Mouse (Mus musculus): ENCODE data around the gene Chd1l. TPM values are rescaled to one million over a fixed set of nuclear protein-coding genes. Genes with fewer than 3 reads are reported as not detected.
A peak's percentile ranks its signal among the peaks of the same experiment; 100 is the strongest.

Chd1l gene
- polyA plus RNA-seq, 1 experiment from 2014 or later, result 6.4 TPM

DNA sequence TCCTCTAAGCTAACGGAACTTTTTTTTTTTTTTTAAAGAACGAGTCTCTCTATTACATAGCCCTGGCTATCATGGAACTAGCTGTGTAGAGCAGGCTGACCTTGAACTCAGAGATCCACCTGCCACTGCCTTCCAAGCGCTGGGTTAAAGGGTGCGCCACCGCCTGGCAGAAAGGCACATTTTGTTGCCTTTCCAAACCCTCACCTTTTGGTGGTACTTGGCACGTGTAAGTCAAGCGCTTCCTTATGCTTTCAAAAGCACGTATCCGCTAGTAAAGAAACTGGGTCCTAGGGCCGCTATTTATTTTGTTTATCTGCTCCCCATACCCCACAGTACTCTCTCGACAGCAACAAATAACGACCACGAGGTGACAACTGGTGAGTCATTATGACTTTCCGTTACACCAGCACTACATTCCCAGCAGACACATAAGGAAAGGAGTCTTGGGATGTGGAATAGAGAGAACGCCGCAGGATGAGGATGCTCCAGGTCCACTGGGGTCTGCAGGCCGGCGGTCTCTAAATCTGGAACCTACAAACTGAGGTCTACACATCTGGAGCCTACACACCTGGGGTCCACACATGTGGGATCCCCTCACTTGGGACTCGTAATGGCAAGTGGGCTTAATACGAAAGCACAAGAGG lies 680 bp downstream of the Chd1l start:
- Histone ChIP-seq H3K36me3 (ENCODE audit: control insufficient read depth, insufficient read depth, low read length) (no peaks in the 10 kb centered on the region), H3K27ac (replicated peaks; ENCODE audit: low read depth, low read length) (no peak overlapping the region), H3K27me3 (ENCODE audit: control insufficient read depth, insufficient read depth, low read length) (no peaks in the 10 kb centered on the region), H3K9ac (replicated peaks; ENCODE audit: low read length) (peak overlapping the region; percentile 80; the same call in 1 of the 2 replicates), H3K4me2 (ENCODE audit: low read length) (peak overlapping the region; percentile 55), H3K4me1 (ENCODE audit: control insufficient read depth, insufficient read depth, low read length) (no peaks in the 10 kb centered on the region), H3K9me3 (ENCODE audit: control insufficient read depth, low read length) (no peaks in the 10 kb centered on the region), H3K4me3 (replicated peaks; ENCODE audit: low read depth, low read length) (peak overlapping the region; percentile 79)
- 4% methylated on average over 20 of the region's 20 CpGs for WGBS
- DNase-seq (peak; percentile 36), ATAC-seq (ENCODE audit: low FRiP score, low TSS enrichment) (no peak)

DNA sequence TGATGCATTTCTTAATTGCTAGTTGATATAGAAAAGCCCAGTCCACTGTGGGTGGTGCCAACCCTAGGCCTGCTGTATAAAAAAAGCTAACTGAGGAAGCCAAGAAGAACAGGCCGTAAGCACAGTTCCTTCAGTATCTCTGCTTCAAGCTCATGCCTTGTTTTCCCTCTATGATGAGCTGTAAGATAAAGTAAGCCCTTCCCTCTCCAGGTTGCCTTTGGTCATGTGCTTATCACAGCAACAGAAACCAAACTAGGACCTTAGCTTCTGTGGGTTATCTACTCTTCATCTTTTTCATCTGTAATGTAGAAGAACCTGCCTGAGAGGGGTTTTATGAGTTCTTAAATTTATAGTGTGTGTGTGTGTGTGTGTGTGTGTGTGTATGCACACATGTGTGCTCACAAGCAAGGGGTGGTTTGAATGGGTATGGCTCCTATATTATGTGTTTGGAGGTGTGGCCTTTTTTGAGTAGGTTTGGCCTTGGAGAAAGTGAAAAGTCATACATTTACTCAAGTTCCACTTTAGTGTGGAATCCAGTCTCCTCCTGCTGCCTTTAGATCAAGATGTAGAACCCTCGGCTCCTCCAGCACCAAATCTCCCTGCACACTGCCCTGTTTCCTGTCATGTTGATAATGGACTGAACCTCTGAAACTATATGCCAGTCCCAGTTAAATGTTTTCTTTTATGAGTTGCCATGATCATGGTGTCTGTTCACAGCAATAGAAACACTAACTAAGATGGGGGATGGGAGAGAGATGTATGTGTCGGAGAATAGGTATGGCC lies 9.8 kb downstream of the Chd1l start:
- no peak for ATAC-seq (ENCODE audit: low FRiP score, low TSS enrichment)

DNA sequence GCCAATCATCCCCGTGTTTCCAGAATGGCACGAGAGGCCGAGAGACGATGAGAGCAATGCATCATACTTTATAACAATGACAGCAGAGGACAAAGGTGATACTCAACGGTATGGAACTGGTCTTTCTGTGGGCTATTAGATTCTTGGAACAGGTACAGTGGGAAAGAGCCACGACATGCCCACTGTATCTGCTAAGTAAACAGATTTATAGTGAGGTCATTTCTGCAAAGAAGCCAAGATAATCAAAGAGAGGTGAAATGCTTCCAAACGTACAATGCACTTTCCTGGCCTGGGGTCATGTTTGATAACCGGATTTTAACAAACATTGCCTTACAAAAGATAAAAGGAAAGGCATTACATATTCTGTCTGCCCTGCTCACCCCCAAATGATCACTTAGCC lies 13.2 kb downstream of the Chd1l start:
- ATAC-seq (ENCODE audit: low FRiP score, low TSS enrichment), result no peak
- no peak overlapping the region for H3K4me3 ChIP-seq (replicated peaks; ENCODE audit: low read depth, low read length)
- H3K36me3 ChIP-seq (ENCODE audit: control insufficient read depth, insufficient read depth, low read length), result no peaks in the 10 kb centered on the region

More for the DNA sequence above, 9.8 kb downstream of the Chd1l start:
- Histone ChIP-seq H3K27me3 (ENCODE audit: control insufficient read depth, insufficient read depth, low read length) (no peaks in the 10 kb centered on the region), H3K4me3 (replicated peaks; ENCODE audit: low read depth, low read length) (no peak overlapping the region), H3K9ac (replicated peaks; ENCODE audit: low read length) (no peak overlapping the region), H3K4me1 (ENCODE audit: control insufficient read depth, insufficient read depth, low read length) (no peaks in the 10 kb centered on the region), H3K4me2 (ENCODE audit: low read length) (no peak overlapping the region), H3K9me3 (ENCODE audit: control insufficient read depth, low read length) (no peaks in the 10 kb centered on the region), H3K27ac (replicated peaks; ENCODE audit: low read depth, low read length) (no peak overlapping the region), H3K36me3 (ENCODE audit: control insufficient read depth, insufficient read depth, low read length) (no peaks in the 10 kb centered on the region)
- no peak for DNase-seq
- WGBS, result 97% methylated on average over 3 of the region's 3 CpGs

DNA sequence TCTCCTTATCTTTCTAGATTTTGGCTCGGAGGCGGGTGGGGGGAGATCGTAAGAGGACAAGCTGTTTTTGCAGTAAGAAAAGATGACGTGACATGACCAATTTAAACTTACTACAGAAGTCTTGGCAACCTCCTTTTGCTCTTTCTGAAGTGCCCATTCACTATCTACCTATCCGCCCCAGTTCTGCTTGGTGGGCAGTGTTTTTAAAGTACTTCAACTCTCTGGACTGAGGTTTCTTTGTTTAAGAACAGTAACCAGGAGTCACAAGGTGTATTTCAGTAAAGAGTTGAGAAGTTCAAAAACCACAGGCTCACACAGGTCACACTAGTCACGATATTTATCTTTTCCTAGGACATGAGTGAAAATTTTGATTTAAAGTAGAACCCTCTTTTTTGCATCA lies 14.9 kb downstream of the Chd1l start:
- no peaks in the 10 kb centered on the region for H3K36me3 ChIP-seq (ENCODE audit: control insufficient read depth, insufficient read depth, low read length)
- H3K4me1 ChIP-seq (ENCODE audit: control insufficient read depth, insufficient read depth, low read length), result no peaks in the 10 kb centered on the region
- H3K9ac ChIP-seq (replicated peaks; ENCODE audit: low read length), result no peak overlapping the region
- H3K27me3 ChIP-seq (ENCODE audit: control insufficient read depth, insufficient read depth, low read length), result no peaks in the 10 kb centered on the region
- no peak for DNase-seq
- H3K4me3 ChIP-seq (replicated peaks; ENCODE audit: low read depth, low read length), result no peak overlapping the region
- no peaks in the 10 kb centered on the region for H3K9me3 ChIP-seq (ENCODE audit: control insufficient read depth, low read length)
- no peak overlapping the region for H3K4me2 ChIP-seq (ENCODE audit: low read length)
- no peak overlapping the region for H3K27ac ChIP-seq (replicated peaks; ENCODE audit: low read depth, low read length)
- 92% methylated on average over 6 of the region's 6 CpGs for WGBS
- ATAC-seq (ENCODE audit: low FRiP score, low TSS enrichment), result no peak

More for the DNA sequence above, 13.2 kb downstream of the Chd1l start:
- Histone ChIP-seq H3K9me3 (ENCODE audit: control insufficient read depth, low read length) (no peaks in the 10 kb centered on the region), H3K27me3 (ENCODE audit: control insufficient read depth, insufficient read depth, low read length) (no peaks in the 10 kb centered on the region), H3K27ac (replicated peaks; ENCODE audit: low read depth, low read length) (no peak overlapping the region), H3K4me1 (ENCODE audit: control insufficient read depth, insufficient read depth, low read length) (no peaks in the 10 kb centered on the region), H3K4me2 (ENCODE audit: low read length) (no peak overlapping the region), H3K9ac (replicated peaks; ENCODE audit: low read length) (no peak overlapping the region)
- 90% methylated on average over 8 of the region's 8 CpGs for WGBS
- DNase-seq, result no peak

DNA sequence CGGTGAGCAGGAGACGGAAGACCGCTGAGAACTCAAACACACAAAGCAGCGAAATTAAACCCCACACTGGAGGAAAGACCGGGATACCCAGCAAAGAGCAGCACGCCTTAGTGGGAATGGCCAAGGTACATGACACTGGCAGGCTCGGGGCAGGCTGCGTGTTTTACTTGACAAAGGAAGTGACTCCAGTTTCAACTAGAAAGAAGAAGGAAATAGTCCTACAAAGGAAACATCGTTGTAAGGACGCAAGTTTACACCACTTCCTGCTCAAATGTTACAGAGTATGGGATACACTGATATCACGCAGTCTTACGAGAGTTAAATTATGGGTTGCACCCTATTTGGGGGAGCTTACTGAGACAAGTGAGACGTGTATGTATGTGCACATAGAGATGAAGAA lies 15.9 kb downstream of the Chd1l start:
- H3K4me1 ChIP-seq (ENCODE audit: control insufficient read depth, insufficient read depth, low read length), result no peaks in the 10 kb centered on the region
- ATAC-seq (ENCODE audit: low FRiP score, low TSS enrichment), result no peak
- DNase-seq, result no peak
- 94% methylated on average over 13 of the region's 13 CpGs for WGBS
- no peaks in the 10 kb centered on the region for H3K27me3 ChIP-seq (ENCODE audit: control insufficient read depth, insufficient read depth, low read length)
- H3K9ac ChIP-seq (replicated peaks; ENCODE audit: low read length), result no peak overlapping the region
- H3K4me3 ChIP-seq (replicated peaks; ENCODE audit: low read depth, low read length), result no peak overlapping the region
- no peak overlapping the region for H3K4me2 ChIP-seq (ENCODE audit: low read length)
- no peaks in the 10 kb centered on the region for H3K9me3 ChIP-seq (ENCODE audit: control insufficient read depth, low read length)
- H3K36me3 ChIP-seq (ENCODE audit: control insufficient read depth, insufficient read depth, low read length), result no peaks in the 10 kb centered on the region
- no peak overlapping the region for H3K27ac ChIP-seq (replicated peaks; ENCODE audit: low read depth, low read length)

DNA sequence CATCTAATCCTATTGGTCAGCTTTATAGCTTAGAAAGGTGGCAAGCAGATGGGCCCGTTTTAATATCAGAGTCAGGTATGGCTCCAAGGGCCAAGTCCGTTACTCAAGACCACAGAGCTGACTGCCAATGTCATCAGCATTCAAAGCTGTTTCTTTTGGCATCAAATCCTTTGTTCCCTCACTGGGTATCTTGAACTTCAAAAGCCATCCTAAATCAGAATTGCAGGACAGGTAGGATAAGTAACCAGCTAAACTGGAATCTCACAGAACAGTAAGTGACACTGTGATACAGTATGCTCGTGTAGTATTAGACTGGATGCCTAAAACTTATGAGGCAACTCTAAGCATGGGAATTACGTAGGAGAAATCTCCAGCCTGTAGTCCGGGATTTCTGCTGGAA lies 16.9 kb downstream of the Chd1l start:
- H3K9me3 ChIP-seq (ENCODE audit: control insufficient read depth, low read length), result no peaks in the 10 kb centered on the region
- ATAC-seq (ENCODE audit: low FRiP score, low TSS enrichment) (no peak), DNase-seq (no peak)
- WGBS, result 94% methylated on average over 5 of the region's 5 CpGs
- no peaks in the 10 kb centered on the region for H3K27me3 ChIP-seq (ENCODE audit: control insufficient read depth, insufficient read depth, low read length)
- no peak overlapping the region for H3K27ac ChIP-seq (replicated peaks; ENCODE audit: low read depth, low read length)
- H3K9ac ChIP-seq (replicated peaks; ENCODE audit: low read length), result no peak overlapping the region
- H3K4me2 ChIP-seq (ENCODE audit: low read length), result no peak overlapping the region
- no peak overlapping the region for H3K4me3 ChIP-seq (replicated peaks; ENCODE audit: low read depth, low read length)
- H3K4me1 ChIP-seq (ENCODE audit: control insufficient read depth, insufficient read depth, low read length), result no peaks in the 10 kb centered on the region
- no peaks in the 10 kb centered on the region for H3K36me3 ChIP-seq (ENCODE audit: control insufficient read depth, insufficient read depth, low read length)

DNA sequence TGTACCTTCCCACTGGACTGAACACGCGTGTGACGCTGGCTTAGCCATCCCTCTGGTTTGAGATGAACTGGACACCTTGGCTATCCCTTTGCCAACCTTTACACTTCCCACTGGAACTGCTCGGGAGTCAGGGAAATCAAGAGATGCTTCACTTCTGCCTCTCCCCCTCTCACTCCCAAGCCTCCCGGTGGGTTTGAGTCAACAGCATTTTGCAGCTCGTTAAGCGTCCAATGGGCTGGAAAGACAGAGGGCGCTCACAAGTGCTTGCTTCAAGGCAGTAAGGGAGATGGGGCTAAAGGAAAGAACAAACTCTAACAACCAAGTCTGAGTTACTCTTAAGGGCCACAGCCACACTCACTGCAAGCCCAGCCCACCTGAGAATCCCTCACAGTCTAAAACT lies 19.3 kb downstream of the Chd1l start:
- ATAC-seq (ENCODE audit: low FRiP score, low TSS enrichment) (no peak), DNase-seq (no peak)
- Histone ChIP-seq H3K27ac (replicated peaks; ENCODE audit: low read depth, low read length) (no peak overlapping the region), H3K4me3 (replicated peaks; ENCODE audit: low read depth, low read length) (no peak overlapping the region), H3K4me2 (ENCODE audit: low read length) (no peak overlapping the region), H3K27me3 (ENCODE audit: control insufficient read depth, insufficient read depth, low read length) (no peaks in the 10 kb centered on the region), H3K36me3 (ENCODE audit: control insufficient read depth, insufficient read depth, low read length) (no peaks in the 10 kb centered on the region), H3K9me3 (ENCODE audit: control insufficient read depth, low read length) (no peaks in the 10 kb centered on the region), H3K9ac (replicated peaks; ENCODE audit: low read length) (no peak overlapping the region), H3K4me1 (ENCODE audit: control insufficient read depth, insufficient read depth, low read length) (0 out of 2 replicates have a peak, but pooled peaks cover 1% of the 10 kb centered on the region)
- WGBS, result 64% methylated on average over 8 of the region's 8 CpGs

DNA sequence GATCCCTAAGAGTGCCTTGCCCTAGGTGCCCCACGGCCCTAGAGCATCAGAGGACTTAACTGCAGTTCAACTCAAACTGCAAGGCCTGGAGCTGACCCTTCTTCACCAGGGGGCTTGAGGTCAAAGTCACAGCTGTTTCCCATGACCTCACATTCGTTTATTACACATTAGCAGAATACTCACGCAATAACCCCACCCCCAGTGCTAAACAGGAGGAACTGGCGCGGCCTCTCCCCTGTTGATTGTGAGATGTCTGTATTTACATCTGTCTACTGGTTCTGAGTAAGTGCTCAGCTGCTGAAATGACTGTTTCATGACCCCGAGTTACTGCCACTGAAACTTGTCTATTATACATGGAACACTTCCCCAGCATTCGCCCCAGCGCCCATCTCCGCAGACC lies 22.3 kb downstream of the Chd1l start:
- Histone ChIP-seq H3K9ac (replicated peaks; ENCODE audit: low read length) (no peak overlapping the region), H3K4me2 (ENCODE audit: low read length) (no peak overlapping the region), H3K27ac (replicated peaks; ENCODE audit: low read depth, low read length) (no peak overlapping the region), H3K4me1 (ENCODE audit: control insufficient read depth, insufficient read depth, low read length) (0 out of 2 replicates have a peak, but pooled peaks cover 3% of the 10 kb centered on the region), H3K9me3 (ENCODE audit: control insufficient read depth, low read length) (no peaks in the 10 kb centered on the region), H3K4me3 (replicated peaks; ENCODE audit: low read depth, low read length) (no peak overlapping the region), H3K27me3 (ENCODE audit: control insufficient read depth, insufficient read depth, low read length) (no peaks in the 10 kb centered on the region), H3K36me3 (ENCODE audit: control insufficient read depth, insufficient read depth, low read length) (no peaks in the 10 kb centered on the region)
- 92% methylated on average over 9 of the region's 9 CpGs for WGBS
- ATAC-seq (ENCODE audit: low FRiP score, low TSS enrichment) (no peak), DNase-seq (no peak)

Measured in midbrain, embryonic 14.5 days (tissue).